Mouse (Mus musculus): Measurements from ENCODE around the gene Sult6b2.

The Sult6b2 gene

DNA sequence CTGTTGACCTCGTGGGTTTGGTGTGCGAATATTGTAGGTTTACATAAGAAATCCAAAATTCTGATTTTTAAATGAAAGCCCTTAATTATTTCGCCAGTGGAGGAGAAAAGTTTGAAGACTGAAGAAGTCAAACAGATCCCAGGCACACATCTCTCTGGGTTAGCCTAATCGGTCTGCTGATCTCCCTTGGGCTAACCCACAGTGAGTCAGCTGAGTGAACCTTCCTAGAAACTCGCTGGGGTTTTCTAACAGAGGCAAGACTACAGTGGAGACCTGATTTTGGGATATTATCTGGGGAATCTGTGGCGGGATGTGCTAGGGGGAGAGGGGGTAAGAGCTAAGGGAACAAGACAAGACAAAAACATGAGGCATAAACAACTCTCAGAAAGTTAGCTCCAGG lies 5.9 kb upstream of the Sult6b2 start:
- DNase-seq (ENCODE audit: extremely low spot score) = no peak

DNA sequence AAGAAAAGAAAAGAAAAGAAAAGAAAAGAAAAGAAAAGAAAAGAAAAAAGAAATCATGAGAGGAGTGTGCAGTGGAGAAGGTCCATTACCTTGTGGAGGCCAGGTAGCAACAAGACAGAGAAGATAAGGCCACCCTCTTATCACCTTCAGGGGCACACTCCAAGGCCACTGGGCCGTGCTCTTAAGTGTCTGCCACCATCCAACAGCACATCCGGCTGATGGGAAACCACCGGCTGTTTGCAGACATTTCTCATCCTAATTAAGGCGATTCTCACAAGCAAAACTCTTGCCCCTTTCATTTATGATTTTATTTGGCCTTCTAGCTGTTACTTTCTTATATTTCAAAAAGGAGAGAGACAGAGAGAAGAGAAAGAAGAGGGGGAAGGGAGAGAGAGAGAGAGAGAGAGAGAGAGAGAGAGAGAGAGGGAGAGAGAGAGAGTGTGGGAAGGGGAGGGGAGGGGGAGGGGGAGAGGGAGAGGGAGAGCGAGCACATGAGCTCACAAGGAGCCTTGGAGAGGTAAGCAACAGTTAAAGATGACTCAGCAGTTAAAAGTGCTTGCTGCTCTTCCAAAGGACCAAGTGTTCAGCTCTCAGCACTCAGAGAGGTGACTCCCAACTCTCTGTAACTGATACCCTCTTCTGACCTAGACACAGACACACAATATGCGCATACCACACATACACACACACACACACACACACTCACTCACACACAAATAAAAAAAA lies 5.2 kb upstream of the Sult6b2 start:
- no peak for DNase-seq (ENCODE audit: extremely low spot score)

DNA sequence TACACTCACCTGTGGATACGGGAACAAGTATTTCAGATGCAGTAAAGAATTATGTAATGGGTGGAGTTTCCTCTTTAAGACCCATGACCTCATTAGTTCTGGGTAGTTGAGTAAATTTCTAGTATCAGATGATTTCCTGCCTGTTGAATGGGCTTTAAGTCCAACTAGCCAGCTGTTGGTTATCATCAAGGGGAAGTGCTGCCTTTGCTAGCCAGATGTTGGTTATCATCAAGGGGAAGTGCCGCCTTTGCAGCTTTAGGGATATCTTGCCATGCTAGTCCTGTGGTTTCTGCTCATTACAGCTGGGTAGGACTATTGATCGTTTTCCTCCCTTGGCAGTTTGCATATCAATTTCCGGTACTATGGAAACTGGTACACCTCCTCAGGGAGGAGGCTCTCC lies 2.0 kb upstream of the Sult6b2 start:
- no peak for DNase-seq (ENCODE audit: extremely low spot score)

DNA sequence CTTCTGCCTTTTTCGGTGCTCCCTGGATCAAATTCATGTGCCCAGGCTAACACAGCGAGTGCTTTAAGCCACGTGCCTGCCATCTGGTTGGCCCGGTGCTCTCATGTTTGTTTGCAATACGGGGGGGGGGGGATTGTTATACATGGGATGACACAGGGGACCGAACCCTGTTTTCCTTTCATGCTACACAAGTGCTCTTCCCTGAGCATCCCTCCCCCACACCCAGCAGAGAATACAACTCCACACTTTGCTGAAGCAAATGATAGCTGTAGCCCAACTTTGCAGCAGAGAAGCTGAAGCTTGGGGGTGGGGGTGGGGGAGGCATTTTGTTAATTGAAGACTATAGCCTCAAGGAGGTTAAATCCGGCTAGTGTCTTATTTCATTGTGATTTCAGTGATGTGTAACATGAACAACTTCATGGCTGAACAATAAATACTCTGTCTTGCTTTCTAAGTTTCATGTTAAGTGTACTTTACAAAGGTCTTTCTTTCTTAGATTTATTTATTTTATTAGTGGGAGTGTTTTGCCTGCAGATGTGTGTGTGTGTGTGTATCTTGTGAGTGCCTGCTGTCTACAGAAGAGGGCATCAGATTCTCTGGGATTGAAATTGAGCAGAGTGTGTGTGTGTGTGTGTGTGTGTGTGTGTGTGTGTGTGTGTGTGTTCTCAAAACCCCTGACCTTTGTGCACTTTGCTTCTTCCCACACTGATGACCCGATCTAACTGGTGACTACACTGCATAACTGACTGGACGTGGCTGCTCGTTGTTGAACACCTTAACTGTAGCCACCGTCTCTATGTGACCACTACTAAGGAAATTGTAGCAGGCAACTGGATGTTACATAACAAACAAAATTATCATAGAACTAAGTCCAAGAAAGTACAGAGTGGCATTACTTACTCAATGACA lies 1.4 kb downstream of the Sult6b2 start:
- DNase-seq (ENCODE audit: extremely low spot score) = no peak

DNA sequence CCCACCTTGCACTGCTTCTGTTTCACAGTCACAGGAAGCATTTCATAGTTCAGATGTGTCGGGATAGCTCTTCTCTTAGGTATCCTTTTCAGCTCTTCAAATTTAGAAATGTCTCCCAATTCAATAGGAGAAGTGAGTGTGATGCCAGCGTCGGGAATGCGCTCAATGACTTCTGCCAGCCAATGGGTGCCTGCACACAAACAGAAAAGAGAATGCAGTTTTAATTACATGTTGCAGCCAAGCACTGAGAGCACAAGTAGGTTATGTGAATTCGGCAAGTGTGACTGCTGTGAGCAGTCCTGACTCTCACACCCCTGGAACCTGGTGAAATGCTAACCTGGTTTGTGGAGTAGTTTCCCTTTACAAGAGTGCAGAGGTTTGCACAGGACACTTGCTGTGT lies 2.6 kb downstream of the Sult6b2 start:
- DNase-seq (ENCODE audit: extremely low spot score) = no peak

DNA sequence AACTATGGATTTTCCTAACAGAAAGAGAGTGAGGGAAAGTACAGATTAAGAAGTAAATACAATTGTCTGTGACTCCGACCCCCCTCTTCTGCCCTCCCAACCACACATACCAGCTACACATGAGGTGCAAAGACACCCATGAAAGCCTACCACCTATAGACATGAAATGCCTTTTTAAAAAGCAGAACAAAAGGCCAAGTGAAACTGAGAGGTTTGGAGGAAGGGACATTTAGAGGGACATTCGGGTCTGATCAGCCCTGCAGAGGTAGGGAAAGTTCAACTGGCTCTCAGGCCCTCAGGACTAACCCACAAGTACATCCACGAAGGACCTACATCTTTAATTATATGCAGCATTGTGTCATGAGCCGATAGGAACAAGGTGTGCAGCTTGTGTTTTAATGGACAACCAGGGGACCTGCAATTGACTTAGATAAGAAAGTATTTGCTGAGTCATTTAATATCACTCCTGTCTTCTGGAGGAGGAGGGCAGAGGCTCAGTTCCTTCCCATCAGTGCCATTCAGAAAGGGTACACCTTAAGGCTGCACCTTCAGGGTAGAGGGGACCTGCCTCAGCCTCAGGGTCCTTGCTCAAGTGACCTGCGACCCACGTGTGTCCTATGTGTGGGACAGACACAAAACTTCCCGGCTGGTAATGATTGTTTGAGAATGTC lies 4.5 kb downstream of the Sult6b2 start:
- no peak for DNase-seq (ENCODE audit: extremely low spot score)

DNA sequence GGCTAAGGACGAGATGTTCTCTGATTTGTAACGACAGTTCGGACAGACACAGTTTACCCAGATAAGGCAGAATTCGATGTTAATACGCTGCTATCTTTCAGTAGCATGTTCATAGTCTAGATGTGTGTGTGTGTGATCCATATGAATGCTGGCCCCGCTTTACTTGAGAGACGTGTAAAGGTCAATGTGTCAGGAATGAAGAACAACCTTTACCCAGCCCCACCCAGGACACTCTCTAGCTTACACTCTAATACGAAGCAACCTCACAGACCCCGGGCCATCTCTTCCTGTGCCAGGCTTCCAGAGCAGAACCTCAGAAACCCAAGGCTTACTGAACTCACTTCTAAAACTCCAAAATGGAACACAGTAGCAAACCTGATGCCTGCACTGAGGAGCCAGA lies 5.5 kb downstream of the Sult6b2 start:
- DNase-seq (ENCODE audit: extremely low spot score) = no peak

DNA sequence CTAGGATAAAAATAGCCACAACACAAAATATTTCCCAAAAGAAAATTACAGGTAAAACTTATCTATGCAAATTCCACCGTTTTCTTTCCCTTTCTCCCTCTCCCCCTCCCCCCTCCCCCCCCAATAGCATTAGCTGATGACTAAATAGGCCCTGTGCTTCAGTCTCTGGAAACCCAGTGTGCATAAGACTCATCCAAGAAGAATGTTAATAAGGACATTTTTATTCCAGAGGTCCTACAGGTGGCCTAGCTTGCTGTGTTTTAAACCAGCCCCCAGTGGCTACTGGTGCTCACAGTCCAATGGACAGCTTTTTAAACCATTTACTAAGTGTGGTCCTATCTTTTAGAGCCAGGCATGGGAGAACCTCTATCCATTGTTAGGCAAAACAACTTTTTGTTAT lies 6.3 kb downstream of the Sult6b2 start:
- DNase-seq (ENCODE audit: extremely low spot score) = no peak

DNA sequence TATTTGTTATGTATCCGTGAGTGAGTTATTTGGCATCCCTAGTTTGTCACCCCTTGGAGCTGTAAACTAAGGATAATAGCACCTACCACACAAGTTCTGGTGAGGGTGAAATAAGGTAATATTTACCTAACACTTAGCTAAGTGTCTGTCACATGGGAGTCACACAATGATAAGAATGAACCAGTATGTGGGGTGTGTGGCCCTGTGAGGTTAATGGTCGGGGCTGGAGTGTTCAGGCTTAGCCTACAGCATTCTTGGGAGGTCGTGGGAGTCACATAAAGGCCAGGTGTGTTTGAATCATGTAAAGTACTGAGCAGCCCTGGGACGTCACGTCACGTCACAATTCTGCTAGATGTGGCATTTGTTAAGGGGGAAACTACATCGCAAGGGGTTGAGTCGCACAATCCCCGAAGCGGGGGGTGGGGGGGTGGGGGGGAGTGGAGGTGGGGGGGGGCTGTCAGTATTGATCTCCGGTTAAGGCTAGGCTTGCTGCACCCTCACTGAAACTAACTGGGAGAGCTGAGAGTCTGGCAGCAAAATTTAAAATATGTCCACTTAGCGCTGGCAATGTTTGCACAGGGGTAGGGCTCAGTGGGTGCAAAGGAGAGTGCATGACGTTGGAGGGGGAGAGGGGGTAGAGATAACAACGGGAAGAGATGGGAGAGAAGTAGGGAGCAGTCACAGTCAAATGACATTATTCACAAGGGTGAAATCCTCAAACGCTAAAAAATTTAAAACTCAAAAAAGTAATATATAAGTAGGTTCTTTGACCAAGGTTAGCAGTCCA lies 8.5 kb downstream of the Sult6b2 start:
- DNase-seq (ENCODE audit: extremely low spot score) = no peak

DNA sequence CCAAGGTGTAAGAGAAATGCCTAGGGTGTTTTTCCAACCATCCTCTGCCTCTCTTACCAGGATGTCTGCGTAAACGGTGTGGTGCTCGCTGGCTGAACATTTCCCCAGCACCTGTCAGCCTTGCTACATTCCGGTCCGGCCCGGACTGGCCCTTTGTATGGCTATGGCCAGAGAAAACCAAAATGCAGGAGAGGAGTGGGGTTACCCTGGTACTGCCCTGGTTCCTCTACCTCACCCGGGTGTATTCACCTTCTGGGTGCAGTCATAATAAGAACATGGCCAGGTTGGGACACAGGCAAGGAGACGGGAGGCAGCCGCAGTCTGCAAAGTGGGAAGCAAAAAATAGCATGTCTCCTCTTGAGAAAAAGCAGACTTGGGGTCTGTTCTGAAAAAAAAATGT lies 9.2 kb downstream of the Sult6b2 start:
- no peak for DNase-seq (ENCODE audit: extremely low spot score)

DNA sequence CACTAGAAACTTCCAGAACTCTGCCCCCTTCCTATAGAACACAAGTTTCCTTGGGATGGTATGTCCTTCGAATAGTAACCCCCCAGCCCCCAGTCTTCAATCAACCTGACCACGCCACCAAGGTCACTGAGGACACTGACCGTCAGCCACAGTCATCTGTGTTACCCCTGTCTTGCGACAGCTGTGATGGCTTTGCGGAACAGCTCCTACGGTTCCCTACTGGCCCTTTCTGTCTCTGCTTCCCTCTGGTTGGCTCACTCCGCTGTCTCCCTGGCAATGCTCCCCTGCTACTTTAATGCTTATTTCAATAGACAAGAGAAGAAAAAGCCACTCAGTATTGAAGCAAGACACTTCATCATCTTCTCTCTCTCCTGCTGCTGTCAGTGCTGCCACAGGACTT lies 10.8 kb downstream of the Sult6b2 start:
- DNase-seq (ENCODE audit: extremely low spot score) = no peak

DNA sequence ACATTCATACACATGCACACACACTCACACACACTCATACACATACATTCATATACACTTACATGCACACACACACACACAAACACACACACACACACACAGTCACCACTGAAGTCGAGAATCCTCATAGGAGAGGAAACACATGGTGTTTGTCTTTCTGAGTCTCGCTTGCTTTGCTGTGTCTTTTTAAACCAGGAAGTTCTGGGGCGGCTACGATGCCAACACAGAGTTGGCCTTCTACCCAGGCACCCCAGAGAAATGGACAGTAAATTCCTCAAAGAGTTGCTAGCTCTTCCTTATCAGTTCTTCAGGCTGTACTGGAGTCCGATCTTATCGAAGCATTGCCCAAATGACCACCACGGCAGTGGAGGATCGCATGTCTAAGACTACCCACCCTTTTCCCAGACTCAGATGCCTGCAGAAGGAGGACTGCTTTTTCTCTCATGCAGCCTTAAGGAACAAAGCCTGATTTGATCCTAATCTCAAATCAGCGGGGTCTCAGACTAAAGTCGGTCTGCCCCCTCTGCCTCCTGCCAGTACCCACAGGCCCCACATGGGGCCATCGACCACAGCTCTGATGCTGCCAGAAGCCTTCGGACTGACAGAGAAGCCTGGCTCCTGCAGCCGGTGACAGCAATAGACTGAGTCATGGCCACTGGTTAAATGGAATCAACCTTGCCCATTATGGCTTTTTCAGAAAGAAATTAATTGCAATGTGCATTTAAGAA lies 11.9 kb downstream of the Sult6b2 start:
- DNase-seq (ENCODE audit: extremely low spot score) = no peak

DNA sequence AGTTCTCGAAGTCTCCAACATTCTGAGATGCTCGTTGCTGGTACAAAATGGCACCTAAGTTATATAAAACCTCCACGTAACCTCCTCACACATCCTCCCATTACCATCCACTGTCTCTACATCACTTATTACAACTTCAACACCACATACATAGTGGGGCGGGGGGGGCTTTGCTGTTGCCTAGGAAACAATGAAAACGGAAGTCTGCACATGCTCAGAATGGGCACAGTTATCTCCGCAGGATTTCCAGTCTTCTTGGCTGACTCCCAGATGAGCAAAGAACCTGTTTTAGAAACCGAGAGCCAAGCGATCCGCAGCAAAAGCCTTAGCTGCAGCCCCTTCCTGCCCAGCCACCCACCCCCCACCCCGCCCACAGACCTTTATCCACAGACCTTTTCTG lies 14.6 kb downstream of the Sult6b2 start:
- DNase-seq (ENCODE audit: extremely low spot score) = no peak

DNA sequence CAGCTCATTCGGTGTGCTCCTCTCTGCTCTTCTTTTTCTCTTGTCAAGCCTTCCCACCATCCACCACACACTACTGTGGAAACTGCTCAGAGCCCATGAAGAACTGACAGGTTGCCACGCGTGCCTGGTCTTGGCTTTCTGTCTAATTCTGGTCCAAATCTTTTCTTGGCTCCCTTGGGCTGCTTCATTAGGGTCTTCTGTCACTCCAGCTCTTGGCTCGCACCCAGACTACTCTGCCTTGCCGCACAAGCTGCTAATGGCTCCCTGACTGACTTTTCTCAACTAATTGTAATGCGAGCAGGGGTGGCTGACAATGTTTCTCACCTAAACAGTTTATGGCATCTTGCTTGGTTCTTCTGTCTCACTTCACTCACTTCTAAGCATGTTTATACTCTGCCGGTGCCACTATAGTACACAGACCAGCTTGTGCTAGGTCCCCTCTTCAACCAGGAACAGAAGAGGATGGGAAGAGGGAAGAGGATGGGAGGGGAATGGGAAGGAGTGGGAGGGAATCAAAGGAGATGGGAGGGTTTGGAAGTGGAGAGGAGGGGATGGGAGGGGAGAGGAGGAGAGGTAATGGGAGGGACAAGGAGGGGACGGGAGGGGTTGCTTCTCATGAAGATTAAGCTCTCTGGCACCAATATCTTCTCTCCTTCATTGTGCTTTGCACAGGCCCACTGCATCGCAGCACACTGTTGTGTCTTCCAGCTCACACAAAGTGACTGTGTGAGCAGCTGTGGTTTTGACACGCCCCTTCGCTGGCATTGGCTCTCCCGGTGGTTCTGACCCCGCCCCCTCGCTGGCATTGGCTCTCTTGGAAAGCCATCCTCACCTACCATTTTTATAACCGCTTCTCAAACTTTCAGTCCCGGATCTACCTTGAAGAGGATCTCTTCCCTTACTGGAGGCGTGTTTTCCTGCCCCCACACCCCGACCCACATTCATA lies 16.0 kb downstream of the Sult6b2 start:
- no peak for DNase-seq (ENCODE audit: extremely low spot score)

DNA sequence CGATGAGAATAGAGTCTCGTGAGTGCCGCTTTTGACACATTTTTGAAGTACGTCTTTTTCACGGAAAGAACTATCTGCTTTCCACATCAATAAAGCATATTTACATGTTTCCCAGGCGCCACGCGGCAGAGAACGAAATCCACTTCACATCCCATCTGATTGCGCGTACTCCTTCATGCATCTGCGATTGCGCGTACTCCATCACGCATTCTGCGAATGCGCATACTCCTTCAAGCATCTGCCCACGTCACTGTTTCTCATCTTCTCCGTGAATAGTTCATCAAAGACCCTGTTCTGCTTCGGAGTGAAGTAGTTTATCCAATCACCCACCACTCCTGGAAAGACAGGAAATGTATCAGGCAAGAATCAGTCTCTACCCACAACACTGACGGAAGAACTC lies 18.2 kb downstream of the Sult6b2 start:
- DNase-seq (ENCODE audit: extremely low spot score) = no peak

DNA sequence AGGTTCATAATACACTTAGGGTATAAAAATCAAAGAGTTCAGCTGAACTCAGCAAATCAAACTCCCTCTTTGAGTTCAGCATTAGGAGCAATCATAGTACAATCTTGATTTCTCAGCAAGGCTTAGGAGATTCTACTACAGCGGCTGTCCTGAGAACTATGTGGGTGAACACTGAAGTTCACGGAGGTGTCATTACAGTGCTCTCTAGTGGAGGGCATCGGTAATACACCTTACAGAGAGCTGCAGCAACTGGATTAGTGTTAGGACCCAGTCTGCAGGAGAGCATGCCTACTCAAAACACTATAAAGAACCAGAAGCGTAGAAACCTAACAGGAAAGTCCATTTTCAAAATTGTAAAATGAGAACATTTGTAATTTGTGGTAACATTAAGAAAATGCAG lies 19.0 kb downstream of the Sult6b2 start:
- peak; percentile 50 for DNase-seq (ENCODE audit: extremely low spot score)

DNA sequence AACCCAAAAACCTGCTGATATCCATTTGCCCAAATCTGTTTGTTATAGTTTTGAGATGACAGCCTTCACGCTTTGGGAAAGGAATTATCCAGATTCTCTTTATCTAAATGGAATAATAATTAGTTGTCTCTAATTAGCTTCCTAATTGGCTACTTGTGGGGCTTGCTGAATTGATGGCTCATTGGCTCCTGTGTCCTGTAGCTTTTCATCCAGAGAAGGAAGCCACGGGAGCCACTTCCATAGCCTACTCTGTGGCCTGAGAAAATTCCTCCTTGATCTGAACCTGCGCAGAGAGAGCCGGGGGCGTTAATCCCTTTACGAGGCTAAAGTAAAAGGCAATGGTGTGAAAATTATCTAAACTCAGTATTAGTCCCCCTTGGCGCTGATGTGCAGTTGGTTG lies 23.0 kb downstream of the Sult6b2 start:
- DNase-seq (ENCODE audit: extremely low spot score) = no peak

DNA sequence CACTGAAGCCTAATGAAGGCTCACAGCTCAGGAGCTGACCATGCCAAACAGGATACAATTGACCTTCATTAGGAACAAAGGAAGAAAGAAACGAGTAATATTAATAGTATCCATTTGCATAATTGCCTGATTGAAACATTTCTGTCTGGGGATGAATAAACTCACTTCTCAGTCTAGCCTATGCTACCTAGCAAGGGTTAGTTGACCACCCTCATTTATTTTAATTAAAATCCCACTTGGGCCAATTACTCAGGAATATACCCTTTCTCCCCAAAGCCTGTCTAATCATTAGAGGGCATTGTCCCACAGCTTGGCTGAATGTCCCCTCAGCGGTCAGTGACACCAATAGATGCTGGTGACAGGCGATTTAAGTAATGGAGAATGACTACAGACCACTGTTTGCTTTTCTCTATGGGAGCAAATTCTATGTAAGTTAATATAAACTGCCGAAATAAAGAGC lies 23.7 kb downstream of the Sult6b2 start:
- no peak for DNase-seq (ENCODE audit: extremely low spot score)

DNA sequence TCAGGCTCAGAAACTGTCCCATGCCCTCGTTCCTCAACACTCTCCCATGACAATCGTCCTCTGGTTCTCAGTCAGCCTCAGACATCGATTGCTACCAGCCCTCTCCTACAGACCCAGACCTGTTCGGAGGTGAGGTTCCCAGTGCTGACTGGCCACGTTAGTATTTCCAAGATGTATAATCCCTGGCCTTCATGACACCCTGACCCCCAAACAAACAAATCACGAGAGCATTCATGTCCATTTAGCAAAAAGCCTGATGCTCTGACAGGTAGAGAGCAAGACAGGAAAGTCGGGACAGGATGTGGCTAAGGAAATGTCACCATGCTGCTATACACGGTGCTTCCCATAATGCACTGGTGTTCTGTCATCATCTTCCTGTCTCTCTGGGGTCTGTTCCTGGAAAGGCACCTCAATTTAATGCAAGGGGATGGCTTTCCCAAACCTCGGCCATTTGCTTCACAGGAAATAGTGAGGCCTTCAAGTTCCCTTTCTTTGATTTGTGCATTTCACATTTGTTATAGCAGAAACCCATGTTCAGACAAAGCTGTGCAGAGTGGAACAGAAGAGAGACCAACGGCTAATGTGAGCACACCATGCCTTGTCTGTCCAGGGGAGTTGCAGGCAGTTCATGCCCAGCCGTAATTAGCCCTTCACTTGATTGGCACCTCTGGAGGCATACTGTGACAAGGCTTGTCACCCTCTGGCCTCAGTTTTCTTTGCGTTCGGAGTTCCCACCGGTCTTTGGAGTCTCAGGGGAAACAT lies 24.3 kb downstream of the Sult6b2 start:
- no peak for DNase-seq (ENCODE audit: extremely low spot score)
